Mouse (Mus musculus): ENCODE data around the gene Dpm2.

- TF ChIP-seq CTCF (IDR thresholded peaks at IDR 0.05; ENCODE audit: control insufficient read depth, insufficient read depth, low read length) (no peak), POLR2A (IDR thresholded peaks at IDR 0.05; ENCODE audit: borderline replicate concordance, control insufficient read depth, low read depth, low read length) (no peak)
These were observed 2.5 kb upstream of the Dpm2 start for GRCm38 (mm10) chr2:32568149-32568548.

All from bone marrow, adult 2 months (tissue).